Mouse (Mus musculus) CD4-positive helper T cell, adult 2 months (primary cell): ENCODE results near the gene Glce.

ENCODE experiments used
- DNase-seq: peaks from one replicate; pipeline ENCODE4 v3.0.0-alpha.2; 2012; ENCODE audit warnings: low read depth, missing footprints, low spot score

Glce gene

GRCm38 (mm10) chr9:62028072-62028471, 94.4 kb downstream of the Glce start:
- no peak for DNase-seq

- peak; percentile 52 for DNase-seq
Observed at GRCm38 (mm10) chr9:62026600-62026999, 95.9 kb downstream of the Glce start, which contains the start of gene Paqr5. Paqr5 (minus strand) TSS chr9:62026856.

GRCm38 (mm10) chr9:62025056-62025455, 97.4 kb downstream of the Glce start:
- DNase-seq, result no peak

GRCm38 (mm10) chr9:62023879-62024278, 98.6 kb downstream of the Glce start:
- no peak for DNase-seq

GRCm38 (mm10) chr9:62022961-62023680, 99.3 kb downstream of the Glce start:
- no peak for DNase-seq

GRCm38 (mm10) chr9:62021583-62022120, 100.8 kb downstream of the Glce start:
- DNase-seq, result no peak

GRCm38 (mm10) chr9:62020259-62020658, 102.2 kb downstream of the Glce start:
- peak; percentile 7 for DNase-seq

- DNase-seq, result no peak
Observed at GRCm38 (mm10) chr9:62018229-62019093, 104.0 kb downstream of the Glce start.

- DNase-seq, result no peak
Observed at GRCm38 (mm10) chr9:62017329-62017728, 105.1 kb downstream of the Glce start.

GRCm38 (mm10) chr9:62015504-62015903, 107.0 kb downstream of the Glce start:
- no peak for DNase-seq

- no peak for DNase-seq
Observed at GRCm38 (mm10) chr9:62013316-62014097, 108.9 kb downstream of the Glce start.

- no peak for DNase-seq
Observed at GRCm38 (mm10) chr9:62008360-62008759, 114.1 kb downstream of the Glce start.
